Mouse (Mus musculus) telencephalon, adult 2 months (tissue): ENCODE measurements around the gene Mapkapk5.
A peak's percentile ranks its signal among the peaks of the same experiment; 100 is the strongest.

Source experiments
- DNase-seq: peaks from one replicate; pipeline ENCODE4 v3.0.0-alpha.2; 2011; ENCODE audit warnings: low read depth, low spot score

Mapkapk5 gene

DNA sequence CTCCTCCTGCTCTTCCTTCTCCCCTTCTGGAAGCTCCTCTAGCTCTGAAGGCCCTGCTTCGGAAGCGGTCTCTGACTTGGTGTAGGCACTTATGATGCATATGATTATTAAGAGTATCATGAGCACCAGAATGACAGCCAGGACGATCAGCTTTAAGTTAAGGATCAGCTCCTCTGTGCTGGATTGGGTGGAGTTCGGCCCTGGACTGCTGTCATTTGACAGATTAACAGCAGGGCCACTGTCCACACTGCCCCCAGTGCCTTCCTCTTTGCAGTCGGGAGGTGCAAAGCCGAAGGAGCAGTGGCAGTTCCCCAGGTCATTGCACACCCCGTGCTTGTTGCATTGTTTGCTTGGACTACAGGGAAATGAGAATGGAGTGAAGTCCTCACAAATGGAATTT is 45.0 kb downstream of the Mapkapk5 start:
- DNase-seq, result no peak

DNA sequence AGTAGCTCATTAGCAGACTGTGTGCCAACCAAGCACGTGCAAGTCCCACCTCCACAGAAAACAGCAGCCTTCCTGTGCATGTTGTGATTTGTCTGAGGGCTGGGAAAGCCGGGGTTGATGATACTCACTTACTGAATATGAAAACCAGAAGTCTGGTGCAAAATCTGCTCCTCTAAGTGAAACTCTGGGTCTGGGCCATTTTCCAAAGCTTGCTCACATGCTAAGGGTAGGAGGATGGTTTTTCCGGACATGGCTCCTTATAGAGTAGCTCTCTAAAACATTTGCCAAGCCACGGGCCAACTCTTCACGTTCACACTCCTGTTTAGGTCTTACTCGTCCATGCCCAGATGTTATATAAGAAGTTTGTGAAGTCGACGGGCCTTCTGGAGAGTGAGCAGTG is 52.4 kb downstream of the Mapkapk5 start:
- DNase-seq, result peak; percentile 83

DNA sequence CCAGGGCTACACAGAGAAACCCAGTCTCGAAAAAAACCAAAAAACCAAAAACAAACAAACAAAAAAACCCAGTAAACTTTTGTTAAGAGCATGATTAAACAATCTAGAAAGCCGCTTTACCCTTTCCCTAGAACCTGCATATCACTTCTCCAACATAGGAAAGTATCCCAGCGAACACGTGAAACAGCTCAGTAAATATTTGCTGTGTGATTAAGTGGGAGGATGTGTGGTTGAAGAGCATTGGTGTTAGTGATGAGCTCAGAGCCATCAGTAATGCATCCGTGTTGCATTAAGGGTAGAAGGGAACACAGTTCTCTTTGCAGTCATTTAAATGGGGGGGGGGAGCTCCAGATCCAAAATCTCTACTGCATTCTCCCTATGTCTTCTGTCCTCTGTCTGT is 60.9 kb downstream of the Mapkapk5 start:
- no peak for DNase-seq

DNA sequence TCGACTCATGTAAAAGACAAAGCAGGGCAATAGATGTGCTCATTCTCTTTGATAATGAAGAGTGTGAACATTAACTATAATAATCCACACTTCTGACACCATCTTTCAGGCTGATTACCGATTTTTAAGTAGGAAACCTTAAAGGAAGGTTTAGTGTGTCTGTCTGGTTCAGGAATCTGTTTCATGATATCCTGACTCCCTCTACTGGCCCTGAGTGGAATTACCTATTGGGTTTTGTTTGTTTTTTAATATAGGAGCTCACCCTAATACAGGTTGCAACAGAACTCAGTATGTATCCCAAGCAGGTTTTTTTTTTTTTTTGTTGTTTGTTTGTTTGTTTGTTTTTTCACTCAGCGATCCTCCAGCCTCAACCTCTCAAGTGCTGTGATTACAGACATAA is 68.0 kb downstream of the Mapkapk5 start:
- peak; percentile 50 for DNase-seq

DNA sequence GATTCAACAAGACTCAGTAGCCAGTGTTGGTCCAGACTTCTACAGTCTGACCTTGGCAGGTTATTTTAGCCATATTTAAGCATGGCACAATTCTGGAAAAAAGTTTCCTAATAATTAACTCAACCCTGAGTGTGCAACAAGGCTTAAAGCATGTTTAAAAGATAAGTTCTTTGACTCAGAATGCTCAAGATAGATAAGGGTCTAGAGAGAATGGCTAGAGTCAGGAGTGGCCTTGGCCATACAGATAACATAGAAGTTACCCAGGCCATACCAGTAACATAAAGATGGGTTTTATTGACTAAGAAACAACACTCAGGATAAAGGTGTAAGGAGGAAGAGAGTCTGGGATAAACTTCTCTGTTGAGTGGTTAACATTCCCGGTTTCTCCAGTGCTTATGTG is 69.7 kb downstream of the Mapkapk5 start:
- DNase-seq, result no peak
